Mouse (Mus musculus) lung, embryonic 16.5 days (tissue): ENCODE data around the gene Oxsr1. TPM values are rescaled to one million over a fixed set of nuclear protein-coding genes. Genes with fewer than 3 reads are reported as not detected.

Source experiments
- ATAC-seq: fragments of 200-750 bp; cut with Nextera tagmentation; 2 replicates; pipeline ENCODE4 v1.8.0; 2017; ENCODE audit warnings: low read depth, mild to moderate bottlenecking, moderate library complexity
- H3K27ac ChIP-seq: fragments of 300-500 bp; sonication (generic); 2 replicates; pipeline ENCODE4 v1.5.1; 2014; ENCODE audit warnings: mild to moderate bottlenecking, control low read depth, low read length
- H3K27me3 ChIP-seq: fragments of 300-500 bp; sonication (generic); 2 replicates; pipeline ENCODE4 v1.6.1; 2014; ENCODE audit warnings: low read depth, low read length, mixed read lengths; ENCODE audit not compliant: control insufficient read depth, insufficient read depth
- H3K36me3 ChIP-seq: fragments of 300-500 bp; sonication (generic); 2 replicates; pipeline ENCODE4 v1.6.1; 2014; ENCODE audit warnings: low read length; ENCODE audit not compliant: control insufficient read depth, insufficient read depth
- H3K4me1 ChIP-seq: fragments of 300-500 bp; sonication (generic); replicated peaks from 2 replicates; pipeline ENCODE4 v1.6.1; 2014; ENCODE audit warnings: low read length, mixed read lengths; ENCODE audit not compliant: control insufficient read depth, insufficient read depth
- H3K4me2 ChIP-seq: fragments of 300-500 bp; sonication (generic); 2 replicates; pipeline ENCODE4 v1.6.1; 2014; ENCODE audit warnings: low read depth, low read length, control low read depth
- H3K4me3 ChIP-seq: fragments of 300-500 bp; sonication (generic); 2 replicates; pipeline ENCODE4 v1.5.1; 2014; ENCODE audit warnings: mild to moderate bottlenecking, low read length, control low read depth
- H3K9ac ChIP-seq: fragments of 300-500 bp; sonication (generic); 2 replicates; pipeline ENCODE4 v1.6.1; 2014; ENCODE audit warnings: low read length, control low read depth
- H3K9me3 ChIP-seq: fragments of 300-500 bp; sonication (generic); 2 replicates; pipeline ENCODE4 v1.6.1; 2016; ENCODE audit warnings: low read length; ENCODE audit not compliant: control insufficient read depth
- WGBS: fragments of 180-500 bp; shearing (Covaris S2); extraction: QIAGEN DNeasy Blood & Tissue Kit; methylation state at CpG from one replicate; pipeline ENCODE4 v1.1.7; 2014; 5-methylcytosine and 5-hydroxymethylcytosine counted together
- polyA plus RNA-seq: library from polyadenylated mRNA; unstranded; fragments of >200 nt; fragmentation: Nextera tagmentation; extraction: Ambion mirVana; gene quantifications from 2 replicates; pipeline ENCODE4 v1.2.1, GENCODE M21; 2015

The Oxsr1 gene
- polyA plus RNA-seq, 1 experiment from 2014 or later: 9.3 TPM

DNA sequence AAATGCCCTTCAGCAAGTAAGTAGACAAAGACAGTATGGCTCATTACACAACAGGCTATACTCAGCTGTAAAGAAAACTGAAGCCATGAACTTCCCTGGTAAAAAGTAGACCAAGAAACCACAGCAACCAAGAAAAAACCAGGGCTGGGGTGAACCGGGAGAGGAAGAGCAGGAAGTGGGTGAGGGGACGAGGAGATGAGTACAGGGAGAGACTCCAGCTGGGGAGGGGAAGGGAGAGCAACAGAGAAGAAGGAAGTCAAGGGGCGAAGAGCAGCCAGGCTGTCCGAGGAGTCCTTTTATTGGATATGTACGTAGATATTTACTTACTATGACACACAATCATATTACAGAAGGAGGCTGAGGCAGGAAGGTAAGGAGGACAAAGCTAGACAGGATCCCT lies 74.2 kb downstream of the Oxsr1 start:
- 73% methylated on average over 5 of the region's 5 CpGs for WGBS
- Histone ChIP-seq H3K36me3 (peaks cover 11% of the 10 kb centered on the region), H3K27ac (no peak overlapping the region)

GRCm38 (mm10) chr9:119246826-119247225 lies 75.4 kb downstream of the Oxsr1 start:
- Histone ChIP-seq H3K4me3 (no peak overlapping the region), H3K4me1 (no peaks in the 10 kb centered on the region), H3K9me3 (no peaks in the 10 kb centered on the region), H3K36me3 (peaks cover 11% of the 10 kb centered on the region), H3K27ac (no peak overlapping the region), H3K9ac (no peak overlapping the region), H3K4me2 (no peak overlapping the region), H3K27me3 (no peaks in the 10 kb centered on the region)
- WGBS: 80% methylated on average over 5 of the region's 5 CpGs
- no peak for ATAC-seq

More for the DNA sequence above, 74.2 kb downstream of the Oxsr1 start:
- no peaks in the 10 kb centered on the region for H3K27me3 ChIP-seq
- no peaks in the 10 kb centered on the region for H3K4me1 ChIP-seq
- H3K4me2 ChIP-seq: no peak overlapping the region
- no peak for ATAC-seq
- H3K4me3 ChIP-seq: no peak overlapping the region
- H3K9me3 ChIP-seq: no peaks in the 10 kb centered on the region
- no peak overlapping the region for H3K9ac ChIP-seq

DNA sequence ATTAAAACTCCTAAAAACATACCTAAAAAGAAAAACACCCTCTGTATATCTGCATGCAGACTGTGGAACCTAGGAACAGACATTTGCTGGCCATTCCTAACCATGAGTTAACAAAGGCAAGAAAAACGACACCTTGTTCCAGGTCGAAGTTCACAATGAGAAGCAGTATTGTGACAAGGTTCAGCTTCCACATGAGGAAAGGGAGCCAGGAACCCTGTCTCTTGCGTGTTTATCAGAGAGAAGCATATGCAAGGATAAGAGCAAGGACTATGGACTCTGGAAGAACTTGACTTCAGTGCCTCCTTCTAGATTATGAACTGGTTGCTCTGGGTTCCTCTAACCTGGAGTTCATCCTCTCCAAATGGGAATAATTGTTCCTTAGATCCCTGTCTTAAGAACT lies 78.2 kb downstream of the Oxsr1 start:
- ATAC-seq: no peak
- Histone ChIP-seq H3K36me3 (peaks cover 14% of the 10 kb centered on the region), H3K27me3 (no peaks in the 10 kb centered on the region), H3K4me3 (no peak overlapping the region), H3K4me1 (no peaks in the 10 kb centered on the region), H3K9me3 (no peaks in the 10 kb centered on the region), H3K9ac (no peak overlapping the region), H3K27ac (no peak overlapping the region), H3K4me2 (no peak overlapping the region)
- 89% methylated on average over 3 of the region's 3 CpGs for whole genome bisulfite sequencing

DNA sequence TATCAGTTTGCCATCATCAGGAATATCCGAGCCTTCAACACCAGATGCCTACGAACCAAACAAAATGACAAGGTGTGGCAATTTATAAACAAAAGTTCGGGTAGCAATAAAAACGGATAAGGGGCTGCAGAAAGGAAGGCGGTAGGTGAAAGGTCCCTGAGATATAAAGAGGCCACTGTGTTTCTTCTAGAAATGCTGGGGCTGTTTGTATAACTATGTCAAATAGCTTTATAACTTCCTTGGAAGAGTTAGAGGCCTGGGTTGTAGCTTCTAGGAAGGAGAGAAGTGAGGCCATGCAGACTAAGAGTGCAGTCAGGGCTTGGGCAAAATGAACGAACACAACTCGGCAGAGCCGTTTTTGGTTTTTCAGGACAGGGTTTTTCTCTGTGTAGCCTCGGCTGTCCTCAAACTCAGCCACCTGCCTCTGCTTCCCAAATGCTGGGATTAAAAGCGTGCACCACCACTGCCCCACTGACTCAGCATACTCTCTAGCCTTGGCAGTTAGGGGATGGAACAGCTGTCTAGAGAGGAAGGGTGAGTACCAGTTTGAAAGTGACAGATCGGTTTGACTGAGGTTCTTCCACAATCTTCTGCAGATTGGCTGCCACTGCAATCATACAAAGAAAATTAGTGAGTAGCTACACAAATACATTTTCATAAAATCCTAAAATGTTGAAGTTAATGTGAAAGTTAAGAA lies 80.9 kb downstream of the Oxsr1 start:
- 70% methylated on average over 11 of the region's 11 CpGs for WGBS

GRCm38 (mm10) chr9:119240286-119240997 lies 81.8 kb downstream of the Oxsr1 start:
- ATAC-seq: no peak
- H3K4me1 ChIP-seq: no peaks in the 10 kb centered on the region
- peaks cover 11% of the 10 kb centered on the region for H3K36me3 ChIP-seq
- H3K9me3 ChIP-seq: no peaks in the 10 kb centered on the region
- no peak overlapping the region for H3K4me3 ChIP-seq
- H3K4me2 ChIP-seq: no peak overlapping the region
- WGBS: 85% methylated on average over 10 of the region's 10 CpGs
- no peak overlapping the region for H3K9ac ChIP-seq
- H3K27me3 ChIP-seq: no peaks in the 10 kb centered on the region
- H3K27ac ChIP-seq: no peak overlapping the region

More for the DNA sequence above, 80.9 kb downstream of the Oxsr1 start:
- no peak overlapping the region for H3K4me2 ChIP-seq
- H3K27ac ChIP-seq: no peak overlapping the region
- H3K36me3 ChIP-seq: peaks cover 14% of the 10 kb centered on the region
- ATAC-seq: no peak
- H3K27me3 ChIP-seq: no peaks in the 10 kb centered on the region
- H3K4me1 ChIP-seq: no peaks in the 10 kb centered on the region
- no peaks in the 10 kb centered on the region for H3K9me3 ChIP-seq
- no peak overlapping the region for H3K9ac ChIP-seq
- H3K4me3 ChIP-seq: no peak overlapping the region

DNA sequence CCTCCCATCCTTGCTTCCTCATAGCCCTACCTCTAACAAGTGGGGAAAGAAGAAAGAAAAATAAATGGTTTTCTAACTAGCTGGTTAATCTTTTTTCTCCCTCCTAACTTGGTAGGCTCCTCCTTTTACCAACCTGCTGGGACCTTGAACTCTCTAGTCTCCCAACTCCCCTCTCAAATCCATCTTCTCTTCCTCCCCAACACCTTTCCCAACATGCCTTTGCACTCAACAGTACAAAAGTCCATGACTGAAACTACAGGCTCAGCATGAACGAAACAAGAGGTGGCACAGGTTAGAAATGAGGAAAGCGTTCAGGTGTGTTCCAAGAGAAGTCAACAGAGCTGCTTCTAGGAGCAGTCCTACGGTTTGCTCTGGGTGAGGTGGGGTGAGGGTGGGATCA lies 83.0 kb downstream of the Oxsr1 start:
- no peak overlapping the region for H3K4me3 ChIP-seq
- H3K27ac ChIP-seq: no peak overlapping the region
- 93% methylated on average over 3 of the region's 3 CpGs for WGBS
- H3K9ac ChIP-seq: no peak overlapping the region
- H3K4me2 ChIP-seq: no peak overlapping the region
- ATAC-seq: no peak
- peaks cover 10% of the 10 kb centered on the region for H3K36me3 ChIP-seq
- H3K27me3 ChIP-seq: no peaks in the 10 kb centered on the region
- no peaks in the 10 kb centered on the region for H3K9me3 ChIP-seq
- no peaks in the 10 kb centered on the region for H3K4me1 ChIP-seq

DNA sequence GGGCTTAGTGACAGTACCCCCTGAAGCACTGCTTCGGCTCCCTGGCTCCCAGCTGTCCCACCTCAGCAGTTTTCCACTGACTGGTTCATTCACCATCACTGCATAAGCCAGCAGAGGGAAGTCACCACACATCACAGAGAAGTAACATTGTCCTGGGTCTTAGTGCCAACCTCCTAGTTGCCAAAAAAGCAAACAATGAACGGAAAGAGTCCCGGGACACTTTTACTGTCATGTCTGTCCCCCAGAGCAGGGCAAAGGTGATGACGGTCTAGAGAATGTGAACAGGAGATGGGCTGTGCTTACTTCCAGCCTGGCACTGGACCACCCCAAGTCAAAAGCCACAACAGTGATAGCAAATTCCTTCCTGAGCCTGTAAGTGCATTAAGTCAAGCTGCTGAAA lies 83.4 kb downstream of the Oxsr1 start:
- no peaks in the 10 kb centered on the region for H3K4me1 ChIP-seq
- H3K9me3 ChIP-seq: no peaks in the 10 kb centered on the region
- H3K27me3 ChIP-seq: no peaks in the 10 kb centered on the region
- H3K9ac ChIP-seq: no peak overlapping the region
- WGBS: 88% methylated on average over 4 of the region's 4 CpGs
- H3K27ac ChIP-seq: no peak overlapping the region
- peaks cover 9% of the 10 kb centered on the region for H3K36me3 ChIP-seq
- H3K4me2 ChIP-seq: no peak overlapping the region
- no peak for ATAC-seq
- H3K4me3 ChIP-seq: no peak overlapping the region

GRCm38 (mm10) chr9:119231552-119231951 lies 90.7 kb downstream of the Oxsr1 start:
- H3K9me3 ChIP-seq: no peaks in the 10 kb centered on the region
- WGBS: 79% methylated on average over 7 of the region's 7 CpGs

GRCm38 (mm10) chr9:119230829-119231228 lies 91.4 kb downstream of the Oxsr1 start:
- Histone ChIP-seq H3K27ac (no peak overlapping the region), H3K4me2 (no peak overlapping the region), H3K4me3 (no peak overlapping the region), H3K27me3 (no peaks in the 10 kb centered on the region), H3K9me3 (no peaks in the 10 kb centered on the region), H3K9ac (no peak overlapping the region), H3K36me3 (no peaks in the 10 kb centered on the region), H3K4me1 (no peaks in the 10 kb centered on the region)
- ATAC-seq: no peak
- 45% methylated on average over 2 of the region's 2 CpGs for WGBS

More at GRCm38 (mm10) chr9:119231552-119231951, 90.7 kb downstream of the Oxsr1 start:
- no peaks in the 10 kb centered on the region for H3K27me3 ChIP-seq
- H3K4me1 ChIP-seq: no peaks in the 10 kb centered on the region
- no peak overlapping the region for H3K4me2 ChIP-seq
- no peak overlapping the region for H3K9ac ChIP-seq
- H3K36me3 ChIP-seq: no peaks in the 10 kb centered on the region
- H3K4me3 ChIP-seq: no peak overlapping the region
- no peak for ATAC-seq
- no peak overlapping the region for H3K27ac ChIP-seq
